Mouse (Mus musculus) monocyte, adult 59 days (primary cell): ENCODE data around the gene Olfr1298. TPM values are rescaled to one million over a fixed set of nuclear protein-coding genes. Genes with fewer than 3 reads are reported as not detected.

ENCODE experiments used
- total RNA-seq, 2 experiments: library from RNA; stranded (reverse); gene quantifications; one replicate each; pipeline ENCODE4 v1.2.4; 2023

The Olfr1298 gene
- not detected for total RNA-seq

DNA sequence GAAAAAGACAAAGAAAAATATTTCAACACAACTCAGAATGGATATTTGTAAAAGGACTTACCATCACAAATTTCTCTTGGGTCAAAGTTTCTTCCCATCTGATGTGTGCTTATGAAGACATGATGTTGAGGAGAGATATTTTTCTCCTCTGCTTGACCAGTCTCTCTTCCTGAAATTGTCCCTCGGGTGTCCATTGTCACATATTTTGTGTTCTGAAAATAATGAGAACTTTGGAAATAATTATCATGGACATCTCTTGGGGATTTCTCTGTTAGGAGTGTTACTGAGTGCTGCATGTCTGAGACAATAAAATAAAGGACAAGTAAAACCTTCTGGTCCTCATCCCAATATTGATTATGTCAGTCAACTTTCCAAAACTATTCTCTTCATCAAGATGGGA, at the start of gene Olfr1298:
Gene Olfr1298, minus strand, starts transcription at position 101 of the 400 bp plus-strand sequence.

DNA sequence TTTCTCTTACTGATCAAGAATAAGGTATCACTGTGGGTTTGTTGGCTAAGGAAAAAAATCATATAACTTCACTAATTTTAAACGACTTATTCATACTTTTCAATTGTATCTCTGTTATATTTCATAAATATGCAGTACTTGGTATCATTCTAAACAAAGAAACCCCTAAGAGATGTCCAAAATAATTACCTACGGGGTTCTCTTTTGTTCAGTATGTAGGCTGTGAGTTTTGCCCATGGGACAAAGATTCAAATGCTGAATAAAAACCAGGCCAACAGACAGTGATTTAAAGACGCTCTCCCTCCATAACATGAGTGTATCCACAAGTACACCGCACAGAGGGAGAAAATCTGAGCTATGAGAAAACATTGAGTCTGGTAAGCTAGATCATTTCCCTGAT, 12.1 kb upstream of the Olfr1298 start, which contains the start of gene Olfr1299:
Gene Olfr1299, plus strand, starts transcription at position 301 of the 400 bp plus-strand sequence.

DNA sequence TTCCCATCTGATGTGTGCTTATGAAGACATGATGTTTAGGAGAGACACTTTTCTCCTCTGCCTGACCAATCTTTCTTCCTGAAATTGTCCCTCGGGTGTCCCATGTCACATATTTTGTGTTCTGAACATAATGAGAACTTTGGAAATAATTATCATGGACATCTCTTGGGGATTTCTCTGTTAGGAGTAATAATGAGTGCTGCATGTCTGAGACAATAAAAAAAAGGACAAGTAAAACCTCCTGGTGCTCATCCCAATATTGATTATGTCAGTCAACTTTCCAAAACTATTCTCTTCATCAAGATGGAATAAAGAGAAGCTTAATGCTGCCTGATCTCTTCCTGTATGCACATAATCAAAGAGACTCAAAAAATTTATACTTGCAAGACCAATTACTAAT, 22.6 kb downstream of the Olfr1298 start, which contains the start of gene Olfr1297:
Gene Olfr1297, minus strand, starts transcription at position 101 of the 400 bp plus-strand sequence.

Other genes starting within 250 kb of the Olfr1298 start
- not detected for gene Olfr1286, start 226.1 kb downstream of the Olfr1298 start, total RNA-seq
- not detected for gene Olfr1287, start 200.1 kb downstream of the Olfr1298 start, total RNA-seq
- gene Olfr1288, start 175.1 kb downstream of the Olfr1298 start, total RNA-seq, result not detected
- gene Olfr1289, start 168.4 kb downstream of the Olfr1298 start, total RNA-seq, result not detected
- not detected for gene Olfr1290, start 155.4 kb downstream of the Olfr1298 start, total RNA-seq
- not detected for gene Olfr1291-ps1, start 152.0 kb downstream of the Olfr1298 start, total RNA-seq
- not detected for gene Olfr1293-ps, start 124.0 kb downstream of the Olfr1298 start, total RNA-seq
- not detected for gene Olfr1294, start 108.9 kb downstream of the Olfr1298 start, total RNA-seq
- not detected for gene Olfr1295, start 79.5 kb downstream of the Olfr1298 start, total RNA-seq
- not detected for gene Olfr1297, start 22.7 kb downstream of the Olfr1298 start, total RNA-seq
- not detected for gene Olfr1299, start 12.2 kb upstream of the Olfr1298 start, total RNA-seq
- not detected for gene Olfr1301, start 101.8 kb upstream of the Olfr1298 start, total RNA-seq
- gene Olfr1302, start 128.2 kb upstream of the Olfr1298 start, total RNA-seq, result not detected
- gene Olfr1303, start 171.1 kb upstream of the Olfr1298 start, total RNA-seq, result not detected
- gene Olfr1305, start 227.9 kb upstream of the Olfr1298 start, total RNA-seq, result not detected